Mouse (Mus musculus) left cerebral cortex, postnatal 10 days (tissue): ENCODE measurements around the gene Slc45a2. TPM values are rescaled to one million over a fixed set of nuclear protein-coding genes. Genes with fewer than 3 reads are reported as not detected.
A peak's percentile ranks its signal among the peaks of the same experiment; 100 is the strongest.

Experiments used
- DNase-seq, 2 experiments: peaks; one replicate each; pipeline ENCODE4 v3.0.0; 2021 to 2022; ENCODE audit warnings: low spot score in 2 of 2, mixed read lengths in 1 of 2; ENCODE audit errors: extremely low spot score in 1 of 2
- intact Hi-C: fragments of 180-260 bp; cut with DNase I; formaldehyde crosslinking; loops from one replicate; pipeline ENCODE4 v1.15.1; 2025
- total RNA-seq, 2 experiments: library from RNA; stranded (reverse); gene quantifications; 2 replicates each; pipeline ENCODE4 v1.2.3; 2021

Slc45a2 gene
- total RNA-seq, 2 experiments from 2014 or later = not detected

- no peak for DNase-seq
- intact Hi-C loops = no loop called here
Measured at GRCm38 (mm10) chr15:10990411-10990810, 10.1 kb upstream of the Slc45a2 start.

- intact Hi-C loops = no loop called here
- DNase-seq = no peak
Measured at GRCm38 (mm10) chr15:10991566-10991965, 9.0 kb upstream of the Slc45a2 start.

DNA sequence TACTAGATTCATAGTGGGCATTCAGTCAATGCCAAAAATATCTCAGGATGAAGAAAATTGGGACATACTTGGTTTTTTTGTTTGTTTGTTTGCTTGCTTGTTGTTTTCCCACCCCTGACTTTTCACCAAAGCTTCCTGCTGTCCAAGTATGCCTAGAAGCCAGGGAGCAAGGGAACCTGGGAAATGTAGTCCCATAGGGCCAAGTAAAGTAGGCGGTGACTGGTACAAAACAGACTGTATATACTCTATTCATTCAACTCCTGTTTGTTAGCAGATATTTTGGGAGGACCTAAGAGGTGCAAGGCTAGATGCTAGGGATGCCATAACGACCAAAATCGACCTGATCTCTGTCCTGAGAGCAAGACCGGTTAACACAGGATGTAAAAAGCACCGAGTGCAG is 689 bp upstream of the Slc45a2 start:
- DNase-seq = no peak
- intact Hi-C loops = no loop called here

GRCm38 (mm10) chr15:11003791-11004190 is 3.3 kb downstream of the Slc45a2 start:
- intact Hi-C loops = no loop called here
- no peak for DNase-seq

DNA sequence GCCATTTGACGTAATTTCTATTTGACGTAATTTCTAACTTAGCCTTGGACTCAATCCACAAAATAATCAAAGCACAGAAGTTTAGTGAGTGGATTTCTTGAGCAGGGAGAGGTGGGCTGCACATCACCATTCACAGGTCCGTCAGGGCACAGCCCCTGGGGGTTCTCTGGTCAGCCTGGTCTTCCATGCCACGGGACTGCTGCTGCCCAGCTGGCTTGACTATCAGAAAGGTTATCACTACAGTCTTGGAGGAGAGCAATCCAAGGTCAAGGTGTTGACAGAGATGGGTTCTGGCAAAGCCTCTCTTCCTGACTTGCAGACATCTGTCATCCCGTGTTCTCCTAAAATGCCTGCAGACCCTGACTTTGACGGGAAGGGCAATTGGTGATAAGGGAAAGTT is 4.1 kb downstream of the Slc45a2 start:
- intact Hi-C loops = no loop called here
- no peak for DNase-seq

DNA sequence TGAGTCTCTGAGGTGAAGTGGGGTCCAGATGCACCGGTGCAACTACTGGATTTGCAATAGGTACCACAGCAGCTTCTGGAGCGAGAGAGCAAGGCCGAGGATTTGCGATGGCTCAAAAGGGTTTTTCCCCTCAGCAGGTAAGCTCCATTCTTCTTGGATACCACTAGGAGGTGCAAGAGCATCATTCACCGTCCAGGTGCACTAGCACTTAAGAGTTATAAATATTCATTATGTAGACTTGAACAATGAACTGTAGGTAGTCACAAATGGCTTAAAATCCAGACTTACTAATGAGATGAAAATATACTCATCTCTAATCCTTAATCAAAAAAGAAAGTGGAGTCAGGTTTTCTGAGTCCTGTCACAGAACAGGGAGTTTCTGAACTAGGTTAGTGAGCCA is 8.2 kb downstream of the Slc45a2 start:
- DNase-seq = no peak
- intact Hi-C loops = no loop called here

DNA sequence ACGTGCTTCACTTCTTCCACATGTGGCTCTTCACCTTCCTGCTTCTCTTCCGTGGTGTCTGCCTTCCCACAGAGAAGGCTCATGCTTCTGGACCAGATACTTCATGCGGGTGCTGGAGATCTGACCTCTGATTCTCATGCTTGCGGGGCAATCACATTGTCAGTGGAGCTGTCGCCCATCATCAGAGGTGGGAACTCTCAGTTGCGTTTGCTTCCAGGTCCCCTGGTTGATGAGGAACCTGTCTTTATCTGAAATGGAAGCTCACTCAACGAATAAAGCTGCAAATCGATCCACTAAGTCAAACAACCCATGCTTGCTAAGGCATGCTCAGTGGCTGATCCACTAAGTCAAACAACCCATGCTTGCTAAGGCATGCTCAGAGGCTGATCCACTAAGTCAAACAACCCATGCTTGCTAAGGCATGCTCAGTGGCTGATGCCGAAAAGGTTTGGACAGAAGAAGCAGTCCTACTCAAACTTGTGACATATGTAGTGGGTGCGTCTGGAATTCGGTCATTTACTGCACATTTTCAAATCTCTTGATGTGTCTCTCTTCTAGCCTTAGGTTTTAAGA is 10.5 kb downstream of the Slc45a2 start:
- intact Hi-C loops = no loop called here
- DNase-seq = no peak

DNA sequence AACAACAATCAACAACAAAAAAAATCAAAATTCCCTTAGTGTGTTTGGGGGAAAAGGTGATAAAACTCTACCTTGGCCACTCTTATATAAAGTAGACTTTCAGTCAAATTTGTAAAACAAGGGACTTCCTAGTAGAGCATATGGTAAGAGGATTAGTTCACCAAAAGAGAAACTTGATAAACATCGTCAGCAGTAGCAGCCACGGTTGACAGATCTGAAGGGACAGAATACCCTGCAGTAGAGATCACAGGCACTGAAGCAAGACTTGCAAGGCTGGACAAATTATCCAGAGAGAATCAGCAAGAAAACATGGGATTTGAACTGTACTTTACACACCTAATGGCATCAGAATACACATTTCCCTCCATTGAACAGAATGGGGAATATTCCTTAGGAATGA is 14.4 kb downstream of the Slc45a2 start:
- intact Hi-C loops = no loop called here
- DNase-seq = no peak

- intact Hi-C loops = no loop called here
- DNase-seq = no peak
Measured at GRCm38 (mm10) chr15:11026801-11027561, 26.5 kb downstream of the Slc45a2 start.

GRCm38 (mm10) chr15:11030188-11030587 is 29.7 kb downstream of the Slc45a2 start:
- DNase-seq = no peak
- intact Hi-C loops = no loop called here

GRCm38 (mm10) chr15:11035947-11036474 is 35.5 kb downstream of the Slc45a2 start:
- intact Hi-C loops = loop anchor here (5.0 kb wide), 2 partner anchors 119 to 286 kb away; no protein-coding TSS in a partner anchor
- peak in 1 of 2 experiments; percentile 24 for DNase-seq

- peak in 1 of 2 experiments; percentile 24 for DNase-seq
- intact Hi-C loops = loop anchor here (5.0 kb wide), 2 partner anchors 119 to 286 kb away; no protein-coding TSS in a partner anchor
Measured at GRCm38 (mm10) chr15:11036535-11037375, 36.2 kb downstream of the Slc45a2 start.

- DNase-seq = no peak
- intact Hi-C loops = loop anchor here (5.0 kb wide), 2 partner anchors 120 to 285 kb away; no protein-coding TSS in a partner anchor
Measured at GRCm38 (mm10) chr15:11037376-11037695, 36.8 kb downstream of the Slc45a2 start.

DNA sequence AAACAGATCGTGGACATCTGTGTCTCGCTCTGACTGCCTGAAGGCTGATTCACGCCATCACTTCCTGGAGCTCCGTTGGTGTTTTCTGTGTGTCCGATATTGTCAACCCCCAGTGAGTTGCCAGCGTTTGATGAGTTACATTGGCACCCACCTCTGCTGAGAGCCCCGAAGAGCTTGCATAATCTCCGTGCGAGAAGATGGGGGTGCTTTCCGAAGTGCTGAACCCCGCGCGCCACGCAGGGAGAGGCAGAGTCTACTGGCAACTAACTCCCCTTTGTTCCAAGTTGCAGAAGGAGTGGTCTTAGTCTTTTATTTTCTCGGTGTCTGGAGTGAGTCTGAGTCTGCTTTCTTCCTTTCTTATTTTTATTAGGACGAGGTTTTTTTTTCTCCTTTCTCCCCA is 37.2 kb downstream of the Slc45a2 start, which contains the start of gene Rxfp3:
TSS of gene Rxfp3 (minus strand) at position 281 of the 400 bp plus-strand sequence.
- intact Hi-C loops = loop anchor here (1.0 to 5.0 kb wide), 3 partner anchors 120 to 343 kb away; no protein-coding TSS in a partner anchor
- no peak for DNase-seq

DNA sequence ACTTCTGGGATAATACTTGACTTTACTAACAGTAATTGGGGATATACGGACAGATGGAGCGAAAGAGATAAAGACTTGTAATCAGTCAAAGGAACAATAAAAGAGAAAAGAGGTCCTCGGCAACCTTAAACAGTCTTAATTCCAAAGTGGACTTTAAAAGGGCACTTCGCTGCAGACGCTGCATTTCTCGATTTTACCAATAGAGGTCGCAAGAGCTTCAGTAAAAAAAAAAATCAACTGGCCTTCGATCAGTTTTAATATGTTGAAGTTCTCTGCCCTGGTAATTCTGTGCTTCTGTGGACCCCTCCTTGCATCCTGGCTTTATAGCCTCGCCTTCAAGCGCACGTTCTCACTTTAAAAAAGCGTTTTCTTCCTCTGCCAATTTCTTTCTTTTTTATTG is 38.0 kb downstream of the Slc45a2 start:
- DNase-seq = peak; percentile 26 to 31
- intact Hi-C loops = loop anchor here (1.0 to 5.0 kb wide), 3 partner anchors 121 to 342 kb away; no protein-coding TSS in a partner anchor

- intact Hi-C loops = no loop called here
- DNase-seq = no peak
Measured at GRCm38 (mm10) chr15:11040067-11040466, 39.5 kb downstream of the Slc45a2 start.

DNA sequence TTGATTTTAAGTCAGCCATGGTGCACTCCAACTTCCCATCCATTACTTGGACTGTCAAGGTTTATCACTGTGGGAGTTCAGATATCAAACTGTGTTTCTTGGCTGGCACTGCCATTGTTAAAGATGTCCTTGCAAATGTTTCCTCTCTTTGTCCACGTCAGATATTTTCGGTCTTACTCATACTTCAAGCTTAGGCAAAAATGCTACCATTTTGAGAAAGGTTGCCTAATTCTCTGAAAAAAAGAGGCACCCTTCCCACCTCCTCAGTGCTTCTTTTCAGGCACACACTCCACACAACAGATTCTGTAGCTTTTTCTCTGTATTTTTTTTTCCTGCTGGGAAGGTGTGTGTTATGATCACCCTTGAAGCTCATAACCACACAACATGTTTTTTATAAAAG is 40.7 kb downstream of the Slc45a2 start:
- intact Hi-C loops = no loop called here
- no peak for DNase-seq

- intact Hi-C loops = no loop called here
- DNase-seq = no peak
Measured at GRCm38 (mm10) chr15:11042828-11043227, 42.3 kb downstream of the Slc45a2 start.
